Mouse (Mus musculus): ENCODE measurements around the gene Bbs4.

DNA sequence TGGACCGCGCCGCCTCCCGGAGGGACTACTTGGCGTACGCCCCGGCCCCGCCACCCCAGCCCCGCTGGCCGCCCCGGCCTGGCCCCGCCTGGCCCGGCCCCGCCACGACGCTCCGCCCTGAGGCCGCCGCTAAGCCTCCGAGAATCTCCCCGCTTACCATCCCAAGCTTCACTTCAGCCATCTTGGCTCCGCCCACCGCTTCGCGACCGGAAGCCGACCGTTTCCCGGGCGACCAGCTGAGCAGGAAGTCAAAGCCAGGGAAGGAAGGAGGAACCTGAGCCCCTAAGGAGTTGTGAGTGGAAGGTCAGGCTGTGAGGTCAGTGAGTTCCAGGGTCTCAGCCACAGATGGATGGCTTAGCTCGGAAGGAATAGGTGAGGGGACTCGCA is at the start of gene Bbs4:
- TF ChIP-seq CTCF (IDR thresholded peaks at IDR 0.05; ENCODE audit: low read depth) (no peak), EP300 (IDR thresholded peaks at IDR 0.05; ENCODE audit: low read depth) (no peak)

Data from liver, postnatal 0 days (tissue).